Mouse (Mus musculus) c-Kit-negative CD71-positive TER-119-positive erythroid progenitor cells, embryonic 14.5 days (primary cell): ENCODE measurements around the gene Mettl27.

ENCODE experiments used
- DNase-seq: peaks from one replicate; pipeline ENCODE4 v3.0.0-alpha.2; 2013; ENCODE audit warnings: low read depth, low spot score

Gene Mettl27

DNA sequence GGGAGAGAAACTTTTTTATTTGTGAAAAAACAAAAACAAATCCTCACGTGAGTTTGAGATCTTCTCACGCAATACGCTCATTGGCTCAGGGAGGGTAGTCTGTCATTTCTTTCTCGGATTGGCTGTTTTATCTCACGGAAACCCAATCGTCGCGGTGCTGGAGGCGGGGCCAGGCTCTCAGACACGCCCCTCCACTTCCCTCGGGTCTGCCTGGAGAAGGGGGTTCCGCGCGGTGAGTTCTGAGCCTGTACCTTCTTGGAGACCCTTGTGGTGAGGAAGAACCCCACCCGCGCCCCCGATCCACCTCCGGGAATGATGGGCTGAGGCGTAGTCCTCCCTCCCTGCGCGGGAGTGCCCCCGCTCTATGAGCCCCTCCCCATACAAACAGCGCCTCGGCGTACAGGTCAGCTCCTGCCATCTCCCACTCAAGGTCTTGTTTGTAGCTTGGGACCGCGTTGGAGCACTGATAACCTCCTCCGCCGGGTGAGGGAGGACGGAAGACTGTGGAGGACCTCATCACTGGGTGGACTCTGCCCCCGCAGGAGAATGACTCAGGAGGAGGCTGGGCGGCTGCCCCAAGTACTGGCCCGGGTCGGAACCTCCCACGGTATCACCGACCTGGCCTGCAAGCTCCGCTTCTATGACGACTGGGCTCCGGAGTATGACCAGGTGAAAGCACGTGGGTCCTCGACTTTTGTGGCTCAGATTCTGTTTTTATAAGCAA lies at the start of gene Mettl27:
Gene Mettl27 (plus strand): TSS at position 190 of the 724 bp plus-strand sequence.
- peak; percentile 89 for DNase-seq

DNA sequence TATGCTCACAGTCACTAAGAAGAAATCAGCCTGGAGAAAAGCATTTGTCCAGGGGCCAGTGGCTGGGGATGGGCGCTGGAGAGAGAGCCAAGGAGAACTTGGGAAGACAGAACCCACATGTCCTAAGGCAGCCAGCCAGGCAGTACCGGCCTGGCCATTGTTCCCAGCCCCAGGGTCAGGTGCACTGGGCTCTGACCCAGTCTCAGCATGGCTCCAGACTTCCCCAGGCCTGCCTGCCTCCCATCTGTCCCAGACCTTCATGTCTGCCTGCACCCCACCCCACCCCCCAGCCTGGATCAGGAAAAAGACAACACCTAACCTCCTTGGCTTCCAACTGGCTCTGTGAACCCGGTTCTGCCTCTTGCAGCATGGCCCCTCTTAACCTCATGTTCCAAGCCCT lies 49.1 kb upstream of the Mettl27 start:
- DNase-seq, result no peak

DNA sequence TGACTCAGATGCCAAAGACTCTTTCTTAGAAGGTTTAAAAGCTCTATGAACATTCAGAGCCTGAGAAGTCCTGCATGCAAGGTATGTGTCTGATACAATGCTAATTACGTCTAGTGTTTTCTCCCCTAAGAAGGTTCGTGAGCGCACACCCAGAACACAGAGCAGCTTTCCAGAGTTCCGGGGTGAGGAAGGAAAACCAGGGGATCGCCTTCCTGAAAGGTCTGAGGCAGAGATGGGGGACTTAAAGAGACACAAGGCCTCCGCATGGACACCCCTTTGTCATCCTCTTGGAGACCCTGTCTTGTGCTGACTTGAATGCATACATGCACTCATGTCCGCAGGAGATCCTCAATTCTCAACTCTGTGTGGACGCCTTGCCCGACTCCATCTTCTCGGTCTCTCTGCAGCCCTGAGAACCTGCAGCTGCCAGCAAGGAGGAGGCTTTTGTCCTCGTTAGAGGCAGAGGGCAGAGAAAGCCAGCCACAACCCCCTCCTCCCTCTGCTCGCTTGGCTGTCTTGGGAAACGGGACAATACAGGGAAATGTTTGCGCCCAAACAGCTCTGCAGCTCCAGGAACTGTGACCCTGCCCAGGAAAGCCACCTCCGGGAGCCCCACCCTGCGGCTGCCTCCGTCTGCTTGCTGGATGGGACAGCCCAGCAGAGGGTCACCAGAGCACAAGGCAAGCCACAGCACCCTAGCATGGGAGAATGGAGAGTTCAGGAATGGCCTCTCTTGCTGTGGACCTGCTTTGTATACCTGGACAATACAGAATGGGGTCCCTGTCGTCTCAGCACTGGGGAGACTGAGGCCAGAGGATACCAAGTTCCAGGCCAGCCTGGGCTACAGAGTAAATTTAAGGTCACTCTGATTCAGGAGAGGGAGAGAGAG lies 44.5 kb upstream of the Mettl27 start:
- no peak for DNase-seq

DNA sequence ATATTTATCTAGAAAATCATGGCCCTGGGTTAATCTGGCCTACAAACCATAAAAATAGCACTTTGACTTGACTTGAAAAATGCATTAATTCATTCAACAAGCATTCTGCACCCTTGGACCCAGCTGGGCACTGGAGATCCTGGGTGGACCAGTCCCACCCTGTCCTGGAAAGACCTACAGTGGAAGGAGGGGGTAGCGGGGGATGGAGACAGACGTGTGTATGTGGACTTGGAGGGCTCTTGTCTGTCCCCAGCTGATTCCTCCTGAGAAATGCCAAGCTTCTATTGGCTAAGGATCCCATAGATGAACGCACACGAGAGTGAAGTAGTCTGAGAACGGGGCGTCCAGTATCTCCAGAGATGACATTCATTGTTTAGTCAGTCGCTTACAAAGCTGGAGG lies 43.7 kb upstream of the Mettl27 start:
- DNase-seq, result no peak

DNA sequence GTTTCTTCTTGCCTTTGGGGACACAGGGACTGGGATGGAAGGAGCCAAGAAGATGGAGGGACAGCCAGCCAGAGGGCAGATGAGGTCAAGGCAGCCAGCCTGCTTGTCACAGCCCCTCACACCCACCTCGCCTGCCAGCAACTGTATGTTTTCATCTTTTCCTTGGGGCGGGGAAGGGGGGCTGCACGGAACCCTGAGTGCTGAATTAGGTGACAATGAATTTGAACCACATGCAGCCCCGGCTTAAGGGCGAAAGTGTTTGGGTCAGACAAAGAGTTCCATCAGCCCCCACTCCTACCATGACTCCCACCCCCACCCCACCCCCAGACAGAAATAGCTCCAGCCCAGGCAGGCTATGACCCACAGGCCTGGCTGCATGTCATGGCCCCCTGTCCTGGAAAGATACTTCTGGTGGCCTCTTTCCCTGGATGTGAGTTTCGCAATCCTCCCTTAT lies 41.5 kb upstream of the Mettl27 start:
- no peak for DNase-seq

DNA sequence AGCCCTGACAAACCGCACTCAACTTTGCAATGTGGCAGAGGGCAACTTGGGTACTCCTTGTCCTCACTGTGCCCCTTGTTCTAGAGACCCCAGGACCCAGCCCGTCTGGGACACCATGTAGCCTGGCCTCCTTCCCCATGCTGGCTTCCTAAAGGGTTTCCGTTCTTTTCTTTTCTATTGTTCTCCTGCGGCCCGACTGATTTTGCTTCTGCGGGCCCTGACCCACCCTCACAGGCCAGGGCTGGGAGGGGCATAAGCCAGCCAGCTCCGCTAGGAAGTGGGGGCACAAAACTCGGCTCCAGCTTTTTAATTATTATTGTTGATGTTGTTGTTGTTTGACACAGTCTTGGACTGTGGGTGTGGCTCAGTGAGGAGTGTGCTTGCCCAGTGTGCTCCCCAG lies 40.6 kb upstream of the Mettl27 start:
- DNase-seq, result no peak

DNA sequence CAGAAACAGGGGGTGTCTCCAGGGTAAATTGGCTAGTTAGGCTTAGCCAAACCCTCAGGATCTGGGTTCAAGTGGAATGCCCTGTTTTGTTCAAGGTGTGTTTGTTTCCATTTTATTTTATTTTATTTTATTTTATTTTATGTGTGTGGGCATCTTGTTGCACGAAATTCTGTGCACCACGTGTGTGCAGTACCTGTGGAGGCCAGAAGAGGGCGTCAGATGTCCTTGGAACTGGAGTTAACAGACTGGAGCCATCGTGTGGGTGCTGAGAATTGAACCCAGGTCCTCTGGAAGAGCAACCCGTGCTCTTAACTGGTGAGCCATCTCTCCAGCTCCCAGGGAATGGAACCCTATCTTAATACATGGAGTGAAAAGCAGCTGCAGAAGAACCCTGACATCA lies 39.5 kb upstream of the Mettl27 start:
- no peak for DNase-seq

DNA sequence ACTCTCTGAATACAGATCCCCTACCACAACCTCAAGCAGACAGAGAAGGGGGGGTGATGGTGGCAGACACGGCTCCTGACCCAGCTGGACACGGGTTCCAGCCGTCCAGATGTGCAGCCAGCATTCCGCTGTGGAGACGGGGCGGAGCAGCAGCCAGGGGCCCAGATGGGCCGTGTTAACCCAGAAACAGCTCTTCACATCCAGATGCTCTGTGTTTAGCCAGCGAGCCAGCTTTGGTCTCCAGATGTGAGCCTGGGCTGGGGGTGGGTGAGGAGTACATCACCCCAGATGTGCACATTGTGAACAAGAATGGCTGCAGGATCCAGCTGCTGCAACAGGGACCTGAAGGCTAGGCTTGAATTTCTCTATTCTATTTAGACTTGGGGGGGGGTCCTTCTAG lies 36.9 kb upstream of the Mettl27 start:
- no peak for DNase-seq

DNA sequence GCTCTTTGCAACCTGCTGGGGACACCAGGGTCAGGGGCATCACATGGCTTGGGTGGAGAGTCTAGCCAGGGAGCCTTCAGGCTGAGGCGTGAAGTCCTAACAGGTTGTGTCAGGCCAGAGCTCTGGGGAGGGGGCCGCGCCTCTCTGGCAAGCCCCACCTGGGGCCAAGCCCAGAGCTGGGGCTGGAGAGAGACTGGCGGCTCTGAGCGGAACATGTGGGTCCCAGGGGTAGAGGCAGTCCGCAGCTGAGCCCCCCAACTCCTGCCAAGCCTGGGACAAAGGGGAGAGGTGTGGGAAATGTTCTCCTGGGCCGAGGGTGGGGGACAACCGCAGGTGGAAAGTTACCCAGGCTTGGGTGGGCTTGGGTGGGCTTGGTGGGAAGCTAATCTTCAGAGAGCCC lies 35.2 kb upstream of the Mettl27 start:
- no peak for DNase-seq

DNA sequence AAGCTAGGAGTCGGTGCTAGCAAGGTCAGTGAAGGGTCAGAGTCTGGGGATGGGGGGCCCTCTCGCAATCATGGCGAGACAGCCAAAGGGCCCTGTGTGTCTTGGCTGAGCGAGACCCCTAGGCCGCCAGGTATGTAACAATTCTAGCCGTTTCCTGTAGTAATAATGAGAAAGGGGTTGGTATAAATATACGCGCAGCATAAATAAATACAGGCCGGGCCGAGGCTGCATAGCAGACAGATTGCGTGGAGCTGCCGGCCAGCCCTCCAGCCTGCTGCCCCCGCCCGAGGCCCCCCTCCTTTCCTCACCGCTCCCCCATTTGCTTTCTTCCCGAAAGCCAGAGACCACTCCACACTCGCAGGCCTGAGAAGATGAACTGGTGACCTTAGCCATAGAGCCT lies 34.6 kb upstream of the Mettl27 start:
- no peak for DNase-seq

DNA sequence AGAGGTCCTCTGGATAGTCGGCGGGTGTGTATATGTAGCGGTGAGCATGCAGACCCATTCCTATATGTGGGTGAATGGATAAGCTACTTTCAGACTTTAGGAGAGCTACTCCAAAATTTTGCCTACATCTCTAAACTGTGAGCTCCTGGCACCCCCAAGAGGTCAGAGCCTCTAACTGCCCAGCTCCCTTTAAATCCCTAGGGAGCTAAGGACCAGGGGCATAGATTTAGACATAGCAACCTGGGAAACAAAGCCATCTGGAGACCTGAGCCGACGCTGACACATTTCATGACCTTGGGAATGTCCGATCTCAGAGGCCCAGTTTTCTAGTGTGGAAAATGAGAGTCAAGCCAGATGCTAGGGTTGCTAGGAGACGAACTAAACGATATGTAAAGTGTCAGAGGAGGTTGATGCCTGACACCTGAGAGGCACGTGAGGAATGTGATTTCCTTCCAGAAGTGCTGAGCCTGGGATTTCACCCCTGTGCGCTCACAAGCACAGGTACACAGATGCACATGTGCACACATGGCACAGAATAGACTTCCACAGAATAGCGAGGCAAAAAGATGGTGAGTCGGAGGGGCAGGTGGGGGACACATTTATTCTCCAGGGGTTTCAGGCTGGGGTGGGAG lies 31.0 kb upstream of the Mettl27 start:
- no peak for DNase-seq

DNA sequence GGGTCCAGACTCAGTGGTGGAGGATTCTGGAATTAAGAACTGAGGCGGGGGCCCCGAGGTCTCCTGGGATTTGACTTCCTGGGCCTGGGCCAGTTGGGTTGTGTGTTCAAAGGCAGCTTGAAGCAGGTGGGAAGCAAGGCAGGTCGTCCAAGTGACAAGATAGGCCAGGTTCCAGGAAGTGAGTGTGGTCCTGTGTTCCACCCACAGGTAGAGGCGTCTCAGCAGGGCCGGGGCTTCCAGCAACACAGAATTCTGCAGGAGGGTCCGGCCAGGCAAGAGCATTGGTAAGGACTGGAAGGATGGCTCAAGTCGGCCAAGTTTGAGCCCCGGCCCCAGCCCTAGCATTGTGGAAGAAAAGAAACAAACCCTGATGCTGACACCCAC lies 30.5 kb upstream of the Mettl27 start:
- DNase-seq, result no peak

DNA sequence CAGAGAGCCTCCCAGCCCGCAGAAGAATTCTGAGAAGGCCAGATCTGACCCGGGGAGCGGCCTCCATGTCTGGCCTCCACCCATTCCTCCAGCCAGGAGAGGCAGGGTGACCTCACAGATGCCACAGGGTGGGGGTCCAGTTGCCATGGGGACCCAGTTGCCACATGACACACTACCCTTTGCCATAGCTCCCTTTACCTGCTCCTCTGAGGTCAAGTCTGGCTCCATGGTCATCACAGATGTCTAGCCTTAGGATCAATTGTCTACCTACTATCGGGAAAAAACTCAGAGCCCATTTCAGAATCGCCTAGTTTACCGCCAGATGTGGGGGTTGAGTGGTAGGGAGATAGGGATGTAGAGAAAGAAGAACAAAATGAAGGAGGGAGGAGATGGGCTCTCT lies 25.5 kb upstream of the Mettl27 start, which contains the start of gene Tmem270:
Gene Tmem270 (minus strand): TSS at position 101 of the 400 bp plus-strand sequence.
- no peak for DNase-seq

DNA sequence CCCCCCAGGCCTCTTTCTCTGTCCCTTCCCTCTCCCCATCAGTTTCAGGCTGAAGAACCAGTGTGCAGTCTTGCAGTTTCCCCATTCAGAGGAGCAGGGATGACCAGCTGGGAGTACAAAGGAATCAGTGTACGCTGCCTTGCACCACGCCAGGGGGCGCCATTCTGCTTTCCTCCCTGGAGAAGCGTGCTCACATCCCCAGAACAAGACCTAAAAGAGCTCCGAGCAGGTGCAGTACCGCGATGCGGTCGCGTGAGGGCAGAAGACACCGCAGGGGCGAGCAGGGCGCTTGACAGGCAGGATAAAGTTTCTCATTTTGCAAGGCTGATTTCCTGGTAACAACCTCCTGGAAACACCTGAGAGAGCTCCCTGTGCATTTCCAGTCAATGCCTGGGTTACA lies 25.0 kb upstream of the Mettl27 start:
- DNase-seq, result peak; percentile 82

DNA sequence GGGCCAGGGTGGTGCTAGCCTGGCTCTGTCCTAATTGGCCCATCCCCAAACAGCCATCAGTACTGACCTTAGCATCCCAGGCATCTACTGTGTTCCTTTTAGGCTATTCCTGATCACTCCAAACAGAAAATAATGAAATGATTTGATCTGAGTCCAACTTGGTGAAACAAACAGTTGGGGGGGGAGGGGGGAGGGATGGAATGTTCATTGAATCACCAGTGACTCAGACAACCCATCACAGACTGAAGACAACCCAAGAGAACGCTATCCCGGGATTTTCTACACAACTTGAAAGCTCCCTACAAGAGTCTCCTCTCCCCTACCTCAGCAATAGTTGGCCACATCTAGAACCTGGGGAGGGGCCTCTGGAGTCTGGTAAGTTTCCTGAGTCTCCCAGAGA lies 20.3 kb upstream of the Mettl27 start:
- DNase-seq, result no peak

DNA sequence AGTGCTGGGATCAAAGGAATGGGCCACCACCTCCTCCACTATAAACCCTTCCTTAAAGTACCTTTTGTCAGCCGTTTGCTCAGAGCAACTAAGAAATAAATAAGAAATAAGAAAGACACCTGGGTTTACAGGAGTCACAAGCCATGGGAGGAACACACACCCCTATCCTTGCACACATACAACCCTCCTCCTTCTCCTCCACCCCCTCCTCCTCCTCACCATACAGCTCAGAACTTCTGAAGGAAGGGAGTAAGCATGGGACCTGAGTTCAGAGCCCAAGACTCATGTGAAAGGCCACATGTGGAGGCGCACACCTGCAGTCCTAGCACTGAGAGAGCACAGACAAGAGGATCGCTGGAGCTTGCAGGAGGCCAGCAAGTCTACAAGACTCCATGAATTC lies 18.8 kb upstream of the Mettl27 start:
- no peak for DNase-seq

DNA sequence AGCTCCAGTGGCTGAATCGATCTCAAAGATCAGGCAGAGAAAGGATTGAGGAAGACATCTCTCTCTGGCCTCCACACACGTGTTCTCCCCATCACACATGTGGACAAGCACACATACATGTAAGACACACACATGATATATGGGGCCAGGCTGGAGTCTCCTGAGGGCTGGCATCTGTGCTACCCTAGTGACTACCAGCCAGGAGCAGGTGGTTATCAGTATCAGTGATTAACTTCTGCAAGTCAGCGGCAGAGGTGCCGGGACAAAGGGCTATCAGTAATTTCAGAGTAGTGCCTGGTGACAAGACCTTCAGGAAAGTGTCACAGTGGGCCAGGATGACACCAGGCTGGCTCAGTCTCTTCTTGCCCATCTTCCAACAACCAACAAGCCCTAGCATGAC lies 18.4 kb upstream of the Mettl27 start:
- DNase-seq, result peak; percentile 84

DNA sequence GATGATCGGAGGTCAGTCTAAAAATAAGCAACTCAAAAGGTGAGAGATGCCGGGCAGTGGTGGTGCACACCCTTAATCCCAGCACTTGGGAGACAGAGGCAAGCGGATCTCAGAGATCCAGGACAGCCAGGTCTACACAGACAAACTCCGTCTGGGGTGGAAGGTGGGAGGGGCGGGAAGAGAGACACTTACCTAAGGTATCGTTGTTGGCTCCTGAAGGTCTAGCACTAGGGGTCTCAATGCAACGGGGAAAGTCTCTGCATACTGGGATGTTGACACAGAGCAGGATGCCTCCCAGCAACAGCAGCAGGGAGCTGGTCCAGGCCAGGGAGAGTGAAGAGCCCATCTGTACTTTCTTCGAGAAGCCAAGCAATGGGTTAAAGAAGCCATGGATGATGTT lies 17.7 kb upstream of the Mettl27 start:
- no peak for DNase-seq

DNA sequence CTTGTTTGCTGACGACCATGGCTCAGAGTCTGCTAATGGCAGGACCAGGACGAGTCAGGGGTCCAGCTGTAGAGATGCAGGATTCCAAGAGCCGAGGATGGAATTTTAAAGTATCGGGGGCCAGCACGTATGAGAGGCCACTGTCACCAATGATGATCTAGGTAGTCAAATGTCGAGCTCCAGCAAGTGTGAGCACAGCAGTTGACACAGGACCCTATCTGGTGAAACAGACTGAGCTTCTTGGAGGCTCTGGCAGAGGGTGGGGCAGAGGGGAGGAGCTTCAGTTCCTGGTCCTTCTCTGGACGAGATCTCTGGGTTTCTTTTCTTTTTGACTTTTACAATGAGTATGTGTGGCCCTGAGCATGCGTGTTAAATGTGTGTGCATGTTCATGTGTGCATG lies 16.9 kb upstream of the Mettl27 start, which contains the start of gene Cldn13:
Gene Cldn13 (minus strand): TSS at position 216 of the 400 bp plus-strand sequence.
- DNase-seq, result peak; percentile 90

DNA sequence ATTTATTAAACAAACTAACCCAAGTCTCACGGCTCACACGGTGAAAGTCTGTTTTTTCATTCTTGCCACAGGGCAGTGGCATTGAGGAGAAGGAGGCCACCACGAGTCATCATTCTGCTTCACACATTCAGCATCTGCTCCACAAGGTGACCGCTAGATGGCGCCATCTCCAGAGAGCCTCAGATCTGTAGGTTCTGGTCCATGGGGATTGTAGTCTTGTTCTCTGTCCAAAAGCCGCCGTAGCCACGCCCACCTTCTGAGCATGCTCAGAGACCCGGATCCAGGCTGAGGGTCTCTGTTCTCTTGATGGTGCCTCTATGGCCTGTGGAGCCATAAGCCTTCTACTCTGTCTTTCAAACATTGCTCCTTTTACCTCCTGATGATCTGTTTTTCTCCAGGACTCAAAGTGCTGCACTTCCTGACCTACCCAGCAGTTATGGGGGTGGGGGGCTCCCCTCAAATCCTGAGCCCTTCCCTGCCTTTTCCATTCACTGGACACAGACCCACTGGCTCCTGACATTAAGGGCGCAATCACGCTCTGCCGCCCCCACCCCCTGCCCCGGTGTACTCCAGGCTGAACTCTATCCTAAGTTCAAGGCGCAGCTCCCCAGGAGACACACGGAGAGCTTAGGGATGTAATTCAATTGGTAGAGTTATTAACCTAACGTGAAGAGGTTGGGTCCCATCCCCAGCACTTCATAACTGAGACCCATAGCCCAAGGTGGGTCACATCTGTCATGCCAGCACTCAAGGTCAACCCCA lies 13.9 kb upstream of the Mettl27 start:
- DNase-seq, result peak; percentile 96

DNA sequence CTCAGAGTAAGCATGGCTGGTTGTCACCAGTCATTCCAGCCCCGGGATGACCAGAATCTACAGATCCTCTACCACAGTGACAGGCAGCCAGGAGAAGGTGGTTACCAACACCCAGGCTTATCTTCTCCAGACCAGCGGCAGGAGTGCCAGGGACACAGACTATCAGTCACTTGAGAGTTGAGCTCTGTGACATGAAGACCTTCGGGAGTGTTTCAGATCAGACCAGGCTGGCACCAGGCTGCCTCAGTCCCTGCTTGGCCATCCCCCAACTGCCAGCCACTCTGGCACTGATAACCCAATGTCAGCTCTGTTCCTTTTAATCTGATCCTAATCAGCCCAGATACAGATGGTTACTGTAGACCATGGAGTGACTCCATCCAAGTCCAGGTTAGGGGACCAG lies 13.1 kb upstream of the Mettl27 start:
- peak; percentile 78 for DNase-seq
